Mouse (Mus musculus): Measurements from ENCODE around the gene Unc5a.

Gene Unc5a

GRCm38 (mm10) chr13:55006415-55006742 lies 57.2 kb downstream of the Unc5a start:
- DNase-seq, result no peak

GRCm38 (mm10) chr13:55008589-55008988 lies 59.4 kb downstream of the Unc5a start:
- DNase-seq, result peak; percentile 71

- DNase-seq, result no peak
Observed at GRCm38 (mm10) chr13:55011103-55011502, 61.9 kb downstream of the Unc5a start.

GRCm38 (mm10) chr13:55011981-55012478 lies 62.8 kb downstream of the Unc5a start:
- peak; percentile 69 for DNase-seq

- peak; percentile 54 for DNase-seq
Observed at GRCm38 (mm10) chr13:55013702-55014344, 64.6 kb downstream of the Unc5a start.

GRCm38 (mm10) chr13:55014451-55014850 lies 65.2 kb downstream of the Unc5a start:
- no peak for DNase-seq

GRCm38 (mm10) chr13:55017154-55017897 lies 68.1 kb downstream of the Unc5a start:
- DNase-seq, result no peak

- DNase-seq, result no peak
Observed at GRCm38 (mm10) chr13:55017898-55018599, 68.8 kb downstream of the Unc5a start.

- no peak for DNase-seq
Observed at GRCm38 (mm10) chr13:55018700-55019099, 69.5 kb downstream of the Unc5a start.

GRCm38 (mm10) chr13:55019181-55019580 lies 70.0 kb downstream of the Unc5a start:
- DNase-seq, result no peak

GRCm38 (mm10) chr13:55020051-55020450 lies 70.8 kb downstream of the Unc5a start:
- DNase-seq, result no peak

- no peak for DNase-seq
Observed at GRCm38 (mm10) chr13:55021194-55021779, 72.1 kb downstream of the Unc5a start, which contains the start of gene Hk3. Gene Hk3 (minus strand): TSS chr13:55021385.

- no peak for DNase-seq
Observed at GRCm38 (mm10) chr13:55022256-55022655, 73.0 kb downstream of the Unc5a start.

- DNase-seq, result no peak
Observed at GRCm38 (mm10) chr13:55022715-55023114, 73.5 kb downstream of the Unc5a start.

- DNase-seq, result no peak
Observed at GRCm38 (mm10) chr13:55024215-55024614, 75.0 kb downstream of the Unc5a start.

- no peak for DNase-seq
Observed at GRCm38 (mm10) chr13:55040016-55040415, 90.8 kb downstream of the Unc5a start.

- no peak for DNase-seq
Observed at GRCm38 (mm10) chr13:55047706-55048105, 98.5 kb downstream of the Unc5a start.
